Mouse (Mus musculus) liver, embryonic 12.5 days (tissue): Measurements from ENCODE around the gene Bri3. TPM values are rescaled to one million over a fixed set of nuclear protein-coding genes. Genes with fewer than 3 reads are reported as not detected.

Experiments
- ATAC-seq: fragments of 200-750 bp; cut with Nextera tagmentation; 2 replicates; pipeline ENCODE4 v1.8.0; 2017; ENCODE audit warnings: moderate number of reproducible peaks, mild to moderate bottlenecking, moderate library complexity
- H3K27ac ChIP-seq: fragments of 300-500 bp; sonication (generic); 2 replicates; pipeline ENCODE4 v1.5.1; 2016; ENCODE audit warnings: mild to moderate bottlenecking
- H3K27me3 ChIP-seq: fragments of 300-500 bp; sonication (generic); replicated peaks from 2 replicates; pipeline ENCODE4 v1.6.1; 2016; ENCODE audit warnings: mild to moderate bottlenecking, moderate library complexity
- H3K36me3 ChIP-seq: fragments of 300-500 bp; sonication (generic); 2 replicates; pipeline ENCODE4 v1.6.1; 2016; ENCODE audit warnings: mild to moderate bottlenecking, moderate library complexity
- H3K4me1 ChIP-seq: fragments of 300-500 bp; sonication (generic); 2 replicates; pipeline ENCODE4 v1.6.1; 2016
- H3K4me2 ChIP-seq: fragments of 300-500 bp; sonication (generic); 2 replicates; pipeline ENCODE4 v1.6.1; 2016; ENCODE audit warnings: mild to moderate bottlenecking, moderate library complexity
- H3K4me3 ChIP-seq: fragments of 300-500 bp; sonication (generic); 2 replicates; pipeline ENCODE4 v1.5.1; 2016; ENCODE audit warnings: mild to moderate bottlenecking, moderate library complexity
- H3K9ac ChIP-seq: fragments of 300-500 bp; sonication (generic); 2 replicates; pipeline ENCODE4 v1.6.1; 2016; ENCODE audit warnings: mild to moderate bottlenecking, moderate library complexity
- H3K9me3 ChIP-seq: fragments of 300-500 bp; sonication (generic); replicated peaks from 2 replicates; pipeline ENCODE4 v1.6.1; 2016; ENCODE audit warnings: mild to moderate bottlenecking, moderate library complexity
- WGBS: fragments of 180-500 bp; shearing (Covaris S2); methylation state at CpG from one replicate; pipeline ENCODE4 v1.1.7; 2016; ENCODE audit not compliant: insufficient replicate concordance; 5-methylcytosine and 5-hydroxymethylcytosine counted together
- polyA plus RNA-seq: library from polyadenylated mRNA; unstranded; fragments of >200 nt; fragmentation: Nextera tagmentation; extraction: Ambion mirVana; gene quantifications from 2 replicates; pipeline ENCODE4 v1.2.1, GENCODE M21; 2016

The Bri3 gene
- polyA plus RNA-seq, 1 experiment from 2014 or later = 40.3 TPM

GRCm38 (mm10) chr5:144283551-144284031, 39.4 kb downstream of the Bri3 start:
- Histone ChIP-seq H3K4me2 (no peak overlapping the region), H3K9ac (no peak overlapping the region), H3K27ac (no peak overlapping the region), H3K27me3 (no peaks in the 10 kb centered on the region), H3K4me3 (no peak overlapping the region), H3K9me3 (no peaks in the 10 kb centered on the region), H3K4me1 (no peaks in the 10 kb centered on the region), H3K36me3 (peaks cover 11% of the 10 kb centered on the region; the same call in 1 of the 2 replicates)
- ATAC-seq = no peak
- 58% methylated on average over 8 of the region's 8 CpGs for WGBS

GRCm38 (mm10) chr5:144284599-144284998, 40.4 kb downstream of the Bri3 start:
- Histone ChIP-seq H3K27me3 (no peaks in the 10 kb centered on the region), H3K36me3 (peaks cover 5% of the 10 kb centered on the region; the same call in 1 of the 2 replicates), H3K27ac (no peak overlapping the region), H3K4me1 (no peaks in the 10 kb centered on the region), H3K4me2 (no peak overlapping the region), H3K9ac (no peak overlapping the region), H3K9me3 (no peaks in the 10 kb centered on the region), H3K4me3 (no peak overlapping the region)
- no peak for ATAC-seq
- WGBS = 81% methylated on average over 5 of the region's 5 CpGs

DNA sequence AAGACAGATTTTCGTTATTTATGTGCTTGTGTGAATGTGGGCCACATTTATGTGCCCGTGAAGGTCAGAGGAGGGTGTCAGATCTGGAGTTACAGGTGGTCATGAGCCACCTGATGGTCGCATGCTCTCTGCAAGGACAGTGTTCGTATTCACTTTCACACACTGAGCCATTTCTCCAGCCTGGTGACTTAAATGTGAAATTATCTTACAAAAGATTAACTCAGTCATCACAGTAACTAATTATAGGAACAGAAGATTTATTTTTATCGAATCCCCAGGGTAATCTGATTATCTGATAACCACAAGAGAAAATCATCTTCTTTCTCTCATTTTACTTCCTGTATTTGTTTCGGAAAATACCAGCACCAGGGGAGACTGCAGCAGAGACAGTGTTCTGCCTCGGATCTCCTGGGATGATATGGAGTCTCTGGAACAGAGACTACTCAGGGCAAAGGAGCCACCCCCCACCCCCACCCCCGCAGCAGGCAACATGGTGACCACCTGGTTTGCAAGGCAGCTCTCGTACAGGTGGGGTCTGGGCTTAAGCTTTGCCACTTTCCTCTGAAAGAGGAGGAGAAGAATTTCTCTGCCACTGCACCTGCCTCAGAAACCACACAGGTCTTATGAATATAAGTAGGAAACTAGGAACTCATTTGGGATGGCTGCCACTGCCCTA, 42.5 kb downstream of the Bri3 start:
- H3K9ac ChIP-seq = no peak overlapping the region
- no peak overlapping the region for H3K4me2 ChIP-seq
- no peaks in the 10 kb centered on the region for H3K9me3 ChIP-seq
- H3K4me1 ChIP-seq = no peaks in the 10 kb centered on the region
- H3K27ac ChIP-seq = no peak overlapping the region
- no peaks in the 10 kb centered on the region for H3K27me3 ChIP-seq
- no peaks in the 10 kb centered on the region for H3K36me3 ChIP-seq
- WGBS = 50% methylated on average over 9 of the region's 9 CpGs
- ATAC-seq = no peak
- H3K4me3 ChIP-seq = no peak overlapping the region

GRCm38 (mm10) chr5:144287267-144287820, 43.1 kb downstream of the Bri3 start:
- ATAC-seq = no peak
- no peak overlapping the region for H3K9ac ChIP-seq
- no peaks in the 10 kb centered on the region for H3K27me3 ChIP-seq
- no peaks in the 10 kb centered on the region for H3K9me3 ChIP-seq
- WGBS = 76% methylated on average over 3 of the region's 3 CpGs
- H3K4me3 ChIP-seq = no peak overlapping the region
- H3K36me3 ChIP-seq = no peaks in the 10 kb centered on the region
- no peak overlapping the region for H3K4me2 ChIP-seq
- H3K27ac ChIP-seq = no peak overlapping the region
- H3K4me1 ChIP-seq = no peaks in the 10 kb centered on the region

DNA sequence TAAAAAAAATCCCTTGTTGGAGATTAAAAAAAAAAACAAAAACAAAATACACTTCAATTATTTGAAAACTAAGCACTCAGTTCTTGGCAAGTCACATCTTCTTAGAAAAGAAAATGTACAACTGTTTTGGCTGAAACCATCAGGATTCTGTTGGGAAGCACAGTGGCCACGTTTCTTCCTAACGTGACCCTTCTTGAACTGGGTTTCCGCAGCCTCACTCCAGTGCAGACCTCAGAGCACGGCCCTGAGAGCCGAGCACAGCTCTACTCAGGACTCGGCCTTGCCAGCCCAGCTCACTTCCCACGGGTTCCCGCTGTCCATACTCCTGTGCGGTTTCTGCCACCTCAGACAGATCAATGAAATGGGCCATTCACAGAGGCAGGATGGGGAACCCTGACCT, 44.2 kb downstream of the Bri3 start:
- Histone ChIP-seq H3K9me3 (no peaks in the 10 kb centered on the region), H3K27ac (no peak overlapping the region), H3K4me3 (no peak overlapping the region), H3K9ac (no peak overlapping the region), H3K4me1 (no peaks in the 10 kb centered on the region), H3K27me3 (no peaks in the 10 kb centered on the region), H3K4me2 (no peak overlapping the region), H3K36me3 (no peaks in the 10 kb centered on the region)
- WGBS = 78% methylated on average over 9 of the region's 9 CpGs
- no peak for ATAC-seq

DNA sequence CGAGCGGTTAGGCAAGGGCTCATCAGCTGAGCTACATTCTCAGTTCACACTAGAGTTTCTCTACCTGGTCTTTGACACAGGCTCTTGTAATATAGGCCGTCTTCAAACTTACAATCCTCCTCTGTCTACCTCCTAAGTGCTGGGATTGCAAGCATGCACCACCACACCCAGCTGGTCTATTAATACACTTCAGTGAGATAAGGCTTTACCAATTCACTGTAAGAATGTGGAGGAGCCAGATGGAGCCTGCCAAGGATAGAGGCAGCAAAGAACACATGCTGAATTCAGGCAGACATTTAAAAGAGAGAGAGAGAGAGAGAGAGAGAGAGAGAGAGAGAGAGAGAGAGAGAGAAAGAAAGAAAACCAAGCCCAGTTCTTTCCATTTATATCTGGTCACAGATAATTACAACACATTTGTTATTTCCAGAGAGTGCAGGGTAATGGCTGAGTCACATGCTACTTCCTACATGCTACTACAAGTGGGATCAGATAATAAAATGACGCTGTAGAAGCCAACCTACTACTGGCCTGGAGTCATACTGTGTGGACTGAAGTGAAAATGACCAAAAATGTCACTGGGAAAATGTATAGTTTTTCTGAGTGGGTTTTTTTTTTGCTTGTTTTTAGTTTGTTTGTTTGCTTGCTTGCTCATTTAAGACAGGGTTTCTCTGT, 45.7 kb downstream of the Bri3 start:
- Histone ChIP-seq H3K36me3 (no peaks in the 10 kb centered on the region), H3K4me1 (no peaks in the 10 kb centered on the region), H3K27me3 (no peaks in the 10 kb centered on the region), H3K9me3 (no peaks in the 10 kb centered on the region), H3K9ac (no peak overlapping the region), H3K4me2 (no peak overlapping the region), H3K27ac (no peak overlapping the region), H3K4me3 (no peak overlapping the region)
- WGBS = 57% methylated on average over 4 of the region's 4 CpGs
- no peak for ATAC-seq

DNA sequence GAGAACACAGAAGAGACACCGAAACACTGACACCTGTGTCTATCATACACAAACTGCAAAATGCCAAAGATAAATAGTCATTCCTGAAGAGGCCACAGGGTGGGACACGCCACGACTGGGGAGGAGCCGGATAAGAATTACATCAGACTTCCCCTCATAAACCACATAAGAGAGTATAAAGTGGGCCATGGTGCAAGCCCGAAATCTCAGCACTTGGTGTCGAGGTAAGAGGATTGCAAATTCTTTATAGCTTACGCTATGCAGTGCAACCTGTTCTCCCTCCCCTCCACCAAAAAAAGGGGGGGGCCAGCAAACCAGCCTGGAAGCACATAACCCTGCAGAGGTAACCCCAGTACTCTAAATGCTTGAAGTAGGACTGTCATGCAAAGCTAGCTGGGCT, 50.7 kb downstream of the Bri3 start:
- no peaks in the 10 kb centered on the region for H3K9me3 ChIP-seq
- H3K4me3 ChIP-seq = no peak overlapping the region
- no peak overlapping the region for H3K9ac ChIP-seq
- ATAC-seq = no peak
- H3K27me3 ChIP-seq = no peaks in the 10 kb centered on the region
- WGBS = 46% methylated on average over 7 of the region's 7 CpGs
- no peak overlapping the region for H3K4me2 ChIP-seq
- no peak overlapping the region for H3K27ac ChIP-seq
- no peaks in the 10 kb centered on the region for H3K4me1 ChIP-seq
- H3K36me3 ChIP-seq = no peaks in the 10 kb centered on the region

- H3K4me3 ChIP-seq = no peak overlapping the region
- H3K27ac ChIP-seq = no peak overlapping the region
- no peak for ATAC-seq
- whole genome bisulfite sequencing = 65% methylated on average over 1 of the region's 1 CpGs
- no peak overlapping the region for H3K4me2 ChIP-seq
- H3K27me3 ChIP-seq = no peaks in the 10 kb centered on the region
- no peaks in the 10 kb centered on the region for H3K9me3 ChIP-seq
- no peaks in the 10 kb centered on the region for H3K36me3 ChIP-seq
- H3K4me1 ChIP-seq = no peaks in the 10 kb centered on the region
- no peak overlapping the region for H3K9ac ChIP-seq
These were observed 51.1 kb downstream of the Bri3 start for GRCm38 (mm10) chr5:144295357-144295756.

DNA sequence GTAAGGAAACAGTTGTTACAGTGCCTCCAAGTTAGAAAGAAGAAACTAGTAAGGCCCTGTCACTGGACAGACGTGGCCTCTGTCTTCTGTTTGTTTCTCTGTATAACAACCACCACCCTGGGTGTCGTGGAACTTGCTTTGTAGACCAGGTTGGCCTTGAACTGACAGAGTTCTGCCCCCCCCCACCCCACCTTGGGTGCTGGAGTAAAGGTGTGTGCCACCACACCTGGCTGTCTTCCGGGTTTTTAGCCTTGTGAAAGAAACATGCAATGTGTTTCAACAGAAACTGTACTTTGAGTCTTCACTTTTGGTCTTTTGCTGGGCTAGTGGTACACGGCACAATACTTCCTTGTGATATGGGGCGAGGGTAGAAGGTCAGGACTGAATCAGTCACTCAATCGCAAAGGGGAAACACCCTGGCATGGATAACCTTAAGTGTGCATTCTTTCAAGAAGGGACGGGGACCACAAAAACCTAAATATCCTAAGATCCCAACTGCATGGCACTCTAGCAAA, 51.9 kb downstream of the Bri3 start:
- 55% methylated on average over 7 of the region's 7 CpGs for whole genome bisulfite sequencing

DNA sequence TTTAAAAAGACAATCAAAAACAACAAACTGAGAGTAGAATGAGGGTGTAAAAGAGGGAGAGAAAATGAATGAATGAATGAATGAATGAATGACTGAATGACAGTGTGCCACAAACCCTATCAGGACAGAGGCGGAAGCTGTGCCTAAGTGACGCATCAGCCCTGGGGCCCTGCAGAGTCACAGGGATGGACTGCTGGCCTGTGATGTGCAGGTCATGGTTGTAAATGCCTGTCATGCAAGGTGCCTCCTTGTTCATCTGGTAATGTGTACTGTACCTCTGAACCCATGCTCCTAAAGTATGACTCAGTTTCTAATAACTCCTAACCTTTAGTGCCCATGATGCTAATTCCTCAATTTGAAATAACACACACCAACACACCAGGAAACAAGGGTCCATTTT, 58.8 kb downstream of the Bri3 start:
- no peaks in the 10 kb centered on the region for H3K36me3 ChIP-seq
- no peaks in the 10 kb centered on the region for H3K9me3 ChIP-seq
- H3K4me1 ChIP-seq = no peaks in the 10 kb centered on the region
- H3K4me2 ChIP-seq = no peak overlapping the region
- no peak overlapping the region for H3K9ac ChIP-seq
- H3K27me3 ChIP-seq = no peaks in the 10 kb centered on the region
- 69% methylated on average over 2 of the region's 2 CpGs for WGBS
- no peak overlapping the region for H3K27ac ChIP-seq
- H3K4me3 ChIP-seq = no peak overlapping the region
- ATAC-seq = no peak

More for the DNA sequence above, 51.9 kb downstream of the Bri3 start:
- H3K9ac ChIP-seq = no peak overlapping the region
- ATAC-seq = no peak
- H3K9me3 ChIP-seq = no peaks in the 10 kb centered on the region
- no peak overlapping the region for H3K27ac ChIP-seq
- H3K4me1 ChIP-seq = no peaks in the 10 kb centered on the region
- no peak overlapping the region for H3K4me2 ChIP-seq
- H3K27me3 ChIP-seq = no peaks in the 10 kb centered on the region
- no peak overlapping the region for H3K4me3 ChIP-seq
- no peaks in the 10 kb centered on the region for H3K36me3 ChIP-seq

GRCm38 (mm10) chr5:144308929-144309328, 64.7 kb downstream of the Bri3 start:
- Histone ChIP-seq H3K36me3 (no peaks in the 10 kb centered on the region), H3K4me1 (peaks cover 8% of the 10 kb centered on the region), H3K9me3 (no peaks in the 10 kb centered on the region), H3K9ac (no peak overlapping the region), H3K4me3 (no peak overlapping the region), H3K4me2 (no peak overlapping the region), H3K27ac (no peak overlapping the region), H3K27me3 (no peaks in the 10 kb centered on the region)
- WGBS = 62% methylated on average over 4 of the region's 4 CpGs
- ATAC-seq = no peak

DNA sequence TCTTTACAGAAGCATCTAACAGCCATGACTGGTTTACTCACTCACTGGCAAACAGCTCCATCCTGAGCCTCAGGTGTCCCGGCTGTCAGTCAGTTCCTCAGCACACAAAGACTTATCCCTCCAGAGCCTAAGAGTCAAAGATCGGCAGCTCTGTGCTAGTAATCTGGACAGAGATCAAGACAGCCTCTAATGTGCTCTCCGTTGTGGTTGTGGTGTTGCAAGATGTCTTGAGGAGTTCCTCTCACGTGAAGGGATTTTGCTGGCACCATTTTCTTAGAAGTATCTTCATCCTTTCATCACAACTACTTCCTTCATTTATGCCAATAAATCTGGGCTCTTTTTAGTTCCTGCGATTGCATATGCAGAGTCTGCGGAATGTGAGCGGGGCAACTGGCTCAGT, 67.9 kb downstream of the Bri3 start:
- Histone ChIP-seq H3K27me3 (no peaks in the 10 kb centered on the region), H3K4me1 (peaks cover 13% of the 10 kb centered on the region), H3K36me3 (no peaks in the 10 kb centered on the region), H3K27ac (no peak overlapping the region), H3K9me3 (no peaks in the 10 kb centered on the region), H3K4me2 (no peak overlapping the region), H3K4me3 (no peak overlapping the region), H3K9ac (no peak overlapping the region)
- WGBS = 42% methylated on average over 7 of the region's 7 CpGs
- no peak for ATAC-seq
